Mouse (Mus musculus): Measurements from ENCODE around the gene Brd7. TPM values are rescaled to one million over a fixed set of nuclear protein-coding genes. Genes with fewer than 3 reads are reported as not detected.

The Brd7 gene
- total RNA-seq, 2 experiments from 2014 or later, result 68.0 to 78.8 TPM

DNA sequence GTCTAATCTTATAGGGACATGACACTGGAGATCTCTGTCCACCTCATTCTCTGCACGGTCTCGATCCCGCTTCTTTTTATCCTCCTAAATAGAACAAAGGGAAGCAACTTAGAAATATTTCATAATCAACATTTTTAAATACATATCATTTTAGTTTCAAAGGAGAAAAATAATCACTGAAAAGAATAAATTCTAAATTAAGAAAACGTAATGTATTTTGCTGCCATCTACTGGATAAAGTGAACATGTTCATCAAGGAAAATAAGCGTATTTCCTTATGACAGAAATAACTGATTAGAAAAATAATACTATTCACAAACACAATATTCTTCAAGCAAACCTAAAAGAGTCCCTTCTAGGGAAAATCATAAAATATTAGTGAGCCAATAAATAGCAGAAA lies 4.0 kb downstream of the Brd7 start:
- DNase-seq, result no peak

DNA sequence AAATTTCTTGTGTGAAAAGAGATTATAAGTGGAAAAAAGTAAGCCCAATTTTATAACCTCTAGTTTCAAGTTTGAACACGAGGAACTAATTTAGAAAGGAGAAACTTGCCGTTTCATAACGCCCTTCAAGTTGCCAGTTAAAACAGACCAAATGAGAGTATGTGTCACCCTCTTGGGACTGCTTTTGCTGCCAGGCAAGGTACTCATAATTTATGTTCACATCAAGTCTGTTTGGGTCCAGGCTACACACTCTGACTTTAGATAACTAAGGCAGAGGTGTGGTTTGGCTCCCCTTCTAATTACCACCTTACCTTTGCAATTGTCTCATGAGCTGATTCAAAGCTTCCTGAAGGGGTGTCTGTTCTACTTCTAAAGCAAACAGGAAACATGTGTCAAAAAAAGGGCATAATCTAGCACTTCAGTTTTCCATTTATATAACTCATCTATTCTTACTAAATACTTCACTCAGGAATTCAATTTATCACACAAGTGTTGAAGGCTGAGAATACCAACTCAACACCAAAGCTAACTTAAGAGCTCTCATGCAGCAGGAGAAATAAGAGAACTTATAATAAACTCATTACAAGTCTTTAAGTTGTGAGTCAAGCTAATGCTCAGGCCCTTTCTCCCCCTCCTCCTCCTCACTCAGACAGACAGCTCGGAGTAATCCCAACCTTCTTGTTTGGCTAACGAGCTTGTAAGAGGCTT lies 4.6 kb downstream of the Brd7 start:
- intact Hi-C loops (cut with DNase I), result no loop called here
- no peak for DNase-seq

More for the DNA sequence above, 4.0 kb downstream of the Brd7 start:
- intact Hi-C loops (cut with DNase I), result no loop called here

DNA sequence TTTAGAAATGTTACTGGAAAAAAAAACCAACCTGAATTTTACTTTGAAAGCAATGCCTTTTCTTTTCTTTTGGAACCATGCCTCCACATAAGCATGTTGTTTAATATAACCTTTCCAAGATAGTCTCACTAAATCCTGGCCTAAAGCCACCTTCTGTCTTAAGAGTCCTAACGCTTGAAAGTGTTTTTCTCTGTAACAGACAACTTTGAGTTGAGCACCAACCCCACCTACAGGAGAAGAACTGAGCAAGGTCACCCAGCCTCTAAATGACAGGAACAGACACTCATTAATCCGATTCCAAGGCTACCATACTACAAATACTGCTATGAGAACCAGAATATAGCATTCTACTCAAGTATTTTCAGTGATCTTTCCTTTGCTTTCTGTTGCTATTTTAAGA lies 12.9 kb downstream of the Brd7 start:
- intact Hi-C loops (cut with DNase I), result no loop called here
- peak in 1 of 2 experiments; percentile 18 for DNase-seq

DNA sequence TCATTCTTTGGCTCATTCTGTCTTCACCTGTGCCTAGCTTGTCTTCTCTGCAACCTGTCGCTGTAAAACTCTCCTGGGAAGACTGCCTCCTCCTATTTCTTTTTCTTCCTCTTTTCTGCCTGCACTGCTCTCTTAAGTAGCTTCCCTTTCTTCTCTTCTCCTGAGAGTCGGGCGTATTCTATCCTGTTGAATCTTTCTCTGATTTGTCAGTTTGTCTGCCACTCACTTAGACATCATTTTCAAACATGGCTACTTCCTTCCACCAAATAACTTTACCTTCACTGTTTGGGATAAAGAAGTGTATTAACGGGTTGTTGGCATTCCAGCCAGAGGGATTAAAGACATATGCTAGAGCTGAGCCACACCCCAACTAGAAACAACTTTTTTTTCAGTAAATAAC lies 20.0 kb downstream of the Brd7 start:
- intact Hi-C loops (cut with DNase I), result no loop called here

DNA sequence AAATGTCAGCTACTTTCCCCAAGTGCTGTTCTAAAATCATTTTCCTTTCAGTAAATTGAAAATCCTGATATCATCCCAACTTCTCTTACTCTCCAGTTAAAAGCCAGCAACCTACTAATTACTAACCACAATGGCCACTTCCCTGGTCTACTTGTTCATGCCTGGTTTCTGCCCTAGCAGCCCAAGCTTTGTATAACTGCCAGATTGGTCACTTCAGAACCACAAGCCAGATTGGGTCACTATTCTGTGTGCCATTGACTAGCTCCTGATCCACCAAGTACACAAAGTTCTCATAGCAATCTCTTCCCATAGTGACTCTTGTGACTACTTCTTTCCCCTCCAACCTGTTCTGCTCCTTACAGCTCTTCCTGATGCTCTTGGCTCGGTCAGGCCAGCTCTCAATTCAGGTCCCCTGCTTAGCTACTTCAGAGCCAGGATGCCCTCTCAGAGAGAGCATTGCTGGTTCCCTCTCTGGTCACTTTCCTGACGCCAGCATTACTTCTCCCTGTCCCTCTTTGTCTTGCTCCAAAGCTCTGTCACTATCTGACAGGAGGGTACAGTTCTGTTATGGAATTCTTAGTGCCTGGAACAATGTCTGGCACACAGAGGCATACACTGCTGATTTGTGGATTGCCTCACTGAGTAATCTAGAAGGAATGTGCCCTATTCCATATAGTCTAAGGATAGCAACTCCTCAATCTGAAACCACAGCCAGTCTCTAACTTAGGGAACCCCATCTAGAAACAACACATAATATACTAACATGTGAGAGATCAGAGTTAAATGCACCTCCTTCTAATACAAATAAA lies 21.9 kb downstream of the Brd7 start:
- intact Hi-C loops (cut with DNase I), result loop anchor here (5.0 kb wide), 1 partner anchor 608 kb away; no protein-coding TSS in a partner anchor
- no peak for DNase-seq

More for the DNA sequence above, 20.0 kb downstream of the Brd7 start:
- DNase-seq, result no peak

DNA sequence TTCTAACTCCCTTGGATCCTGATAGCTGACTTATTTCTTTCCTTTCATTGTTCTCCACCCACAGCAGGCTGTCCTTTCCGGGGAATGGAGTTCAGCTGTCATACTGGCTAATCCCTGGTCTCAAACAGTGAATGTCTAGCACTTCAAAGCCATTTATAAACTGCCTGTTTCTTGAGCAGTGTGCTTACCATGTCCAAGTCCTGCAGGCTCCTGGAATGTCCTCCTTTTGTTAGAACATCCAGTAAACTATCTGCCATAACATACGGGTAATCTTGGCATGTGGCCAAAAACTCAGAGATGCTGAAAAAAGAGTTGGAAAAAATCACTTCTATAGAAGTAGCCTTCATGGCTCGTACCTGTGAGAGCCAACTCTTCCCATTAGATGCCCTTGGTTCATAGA lies 22.8 kb downstream of the Brd7 start:
- intact Hi-C loops (cut with DNase I), result loop anchor here (5.0 kb wide), 1 partner anchor 607 kb away; no protein-coding TSS in a partner anchor
- DNase-seq, result peak in 1 of 2 experiments; percentile 35

DNA sequence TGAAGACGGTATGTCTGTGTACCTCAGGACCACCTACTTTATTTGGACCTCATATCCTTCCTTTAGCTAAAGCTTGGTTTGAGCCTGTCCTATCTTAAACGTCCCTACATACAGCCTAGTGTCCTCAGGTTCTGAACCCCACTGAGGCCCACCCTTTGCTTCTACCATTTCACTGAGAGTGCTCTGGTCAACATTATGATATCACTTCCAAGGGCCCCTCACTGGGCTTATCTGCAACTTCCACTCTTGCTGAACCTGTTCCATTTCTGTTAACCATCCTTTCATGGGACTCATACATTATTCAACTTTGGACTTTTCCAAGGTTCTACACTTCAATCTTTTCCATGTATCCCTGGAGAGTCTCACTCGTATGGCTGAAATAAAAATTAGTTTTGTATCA lies 27.0 kb downstream of the Brd7 start:
- intact Hi-C loops (cut with DNase I), result loop anchor here (5.0 kb wide), 1 partner anchor 603 kb away; no protein-coding TSS in a partner anchor
- DNase-seq, result no peak

DNA sequence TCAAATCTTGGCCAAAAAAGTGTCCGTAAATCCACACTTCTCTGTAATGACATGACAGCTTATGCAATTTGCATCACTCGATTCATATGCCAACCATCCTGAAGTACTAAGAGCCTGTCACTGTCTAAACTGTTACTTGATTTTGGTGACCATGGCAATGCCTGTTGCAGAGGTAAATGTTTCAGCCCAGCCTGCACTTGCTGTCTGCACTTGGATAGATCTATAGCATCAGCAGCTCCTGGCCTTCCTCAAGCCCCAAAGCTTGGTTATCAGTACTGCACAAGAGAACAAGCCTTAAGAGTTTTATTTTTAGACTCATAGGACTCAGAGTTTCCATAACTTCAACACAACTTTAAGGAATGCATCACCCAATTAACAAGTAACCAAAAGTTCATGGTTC lies 27.6 kb downstream of the Brd7 start:
- no peak for DNase-seq
- intact Hi-C loops (cut with DNase I), result no loop called here

DNA sequence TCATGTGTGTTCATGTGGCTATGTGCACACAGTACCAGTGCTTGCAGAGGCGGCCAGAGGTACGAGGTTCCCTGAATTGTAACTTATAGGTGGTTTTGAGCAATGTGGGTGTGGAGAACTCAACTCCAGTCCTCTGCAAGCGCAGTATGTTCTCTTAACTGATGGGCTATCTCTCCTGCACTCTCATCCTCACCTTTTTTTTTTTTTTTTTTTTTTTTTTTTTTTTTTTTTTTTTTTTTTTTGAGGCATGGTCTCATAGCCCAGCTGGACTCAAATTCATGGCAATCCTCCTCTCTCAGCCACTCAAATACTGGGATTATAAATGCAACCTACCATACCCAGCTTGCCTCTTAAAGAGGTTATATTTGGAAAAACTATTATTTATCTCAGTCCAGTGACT lies 31.2 kb downstream of the Brd7 start:
- intact Hi-C loops (cut with DNase I), result no loop called here
- DNase-seq, result no peak

DNA sequence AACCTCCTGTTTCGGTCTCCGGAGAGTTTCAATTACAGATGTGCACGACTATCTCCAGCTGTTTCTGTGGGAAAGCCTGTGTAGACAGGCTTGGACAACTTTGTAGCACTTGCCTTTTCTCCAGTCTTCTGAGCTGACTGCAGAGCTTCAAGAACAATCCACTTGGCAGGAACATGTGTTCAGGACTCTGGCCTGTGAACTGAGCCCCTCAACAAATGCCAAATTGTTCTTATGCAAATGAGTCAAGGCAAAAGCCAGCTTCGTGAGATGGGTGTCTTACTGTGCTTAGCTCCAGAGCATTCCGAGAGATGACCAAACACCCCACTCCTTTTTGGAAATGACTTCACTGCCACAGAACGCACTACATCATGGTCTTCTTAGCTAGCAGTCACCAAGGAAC lies 33.3 kb downstream of the Brd7 start:
- intact Hi-C loops (cut with DNase I), result no loop called here
- DNase-seq, result peak; percentile 43 to 50

DNA sequence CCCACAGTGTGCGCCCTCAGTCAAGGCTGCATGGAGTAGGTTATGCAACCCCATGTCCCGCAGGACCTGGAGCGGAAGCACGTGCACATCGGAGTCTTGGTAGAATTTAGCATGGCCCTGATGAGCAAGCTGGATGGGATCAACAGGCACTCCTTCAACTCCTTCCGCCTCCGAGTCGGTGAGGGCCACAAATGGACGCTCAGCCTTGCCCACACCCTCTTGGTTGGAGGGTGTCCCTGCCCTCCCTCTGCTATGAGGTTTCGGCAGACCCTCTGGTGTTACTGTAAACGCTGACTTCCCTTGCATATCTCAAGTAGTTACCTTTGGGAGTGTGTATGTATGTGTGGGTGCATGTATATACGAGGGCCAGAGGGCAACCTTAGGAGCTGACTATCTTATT lies 35.7 kb downstream of the Brd7 start:
- no peak for DNase-seq
- intact Hi-C loops (cut with DNase I), result no loop called here

DNA sequence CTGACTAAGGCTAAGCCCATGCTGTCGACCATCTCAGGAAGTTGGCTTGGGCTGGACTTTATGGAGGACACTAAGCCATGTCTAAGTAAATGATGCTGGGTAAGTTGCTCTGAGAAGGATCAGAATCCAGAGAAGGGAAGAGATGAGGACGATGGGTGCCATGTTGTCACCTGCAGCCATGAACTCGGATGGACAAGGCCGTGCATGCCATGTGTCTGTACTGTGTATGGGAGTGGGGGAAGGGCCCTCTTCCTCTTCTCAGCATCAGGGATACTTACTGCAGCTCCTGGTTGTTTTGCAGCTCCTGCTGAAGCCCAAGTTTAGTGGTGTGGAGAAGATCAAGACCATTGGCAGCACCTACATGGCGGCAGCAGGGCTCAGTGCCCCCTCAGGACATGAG lies 36.2 kb downstream of the Brd7 start:
- DNase-seq, result no peak
- intact Hi-C loops (cut with DNase I), result no loop called here

DNA sequence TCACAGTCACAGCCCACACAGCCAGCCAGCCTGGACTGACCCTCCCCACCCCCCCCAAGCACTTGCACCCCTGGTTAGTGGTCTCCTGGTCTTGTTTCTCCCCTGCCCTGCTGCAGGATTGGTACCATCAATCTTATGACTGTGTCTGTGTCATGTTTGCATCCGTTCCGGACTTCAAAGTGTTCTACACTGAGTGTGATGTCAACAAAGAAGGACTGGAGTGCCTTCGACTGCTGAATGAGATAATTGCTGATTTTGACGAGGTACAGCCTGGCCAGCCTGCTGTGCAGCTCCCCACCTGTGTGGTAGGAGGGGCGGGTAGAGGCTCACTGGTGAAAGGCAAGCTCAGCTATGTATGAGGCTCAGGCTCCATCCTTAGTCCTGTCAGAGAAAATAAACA lies 36.7 kb downstream of the Brd7 start:
- intact Hi-C loops (cut with DNase I), result no loop called here
- no peak for DNase-seq

DNA sequence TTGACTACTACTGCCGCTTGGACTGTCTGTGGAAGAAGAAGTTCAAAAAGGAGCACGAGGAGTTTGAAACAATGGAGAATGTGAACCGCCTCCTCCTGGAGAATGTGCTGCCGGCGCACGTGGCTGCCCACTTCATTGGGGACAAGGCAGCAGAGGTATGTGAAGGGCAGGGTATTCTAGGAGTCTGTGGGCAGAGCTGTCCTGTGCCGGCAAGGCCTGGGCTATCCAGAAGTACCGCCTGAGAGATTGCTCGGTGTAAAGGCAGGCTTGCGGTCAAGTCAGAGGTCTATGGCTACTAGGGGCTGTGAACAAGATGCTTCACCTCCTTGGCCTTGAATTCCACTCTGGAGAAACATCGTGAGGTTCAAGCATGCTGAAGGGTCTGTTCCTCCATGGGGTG lies 37.2 kb downstream of the Brd7 start:
- intact Hi-C loops (cut with DNase I), result no loop called here
- DNase-seq, result no peak

DNA sequence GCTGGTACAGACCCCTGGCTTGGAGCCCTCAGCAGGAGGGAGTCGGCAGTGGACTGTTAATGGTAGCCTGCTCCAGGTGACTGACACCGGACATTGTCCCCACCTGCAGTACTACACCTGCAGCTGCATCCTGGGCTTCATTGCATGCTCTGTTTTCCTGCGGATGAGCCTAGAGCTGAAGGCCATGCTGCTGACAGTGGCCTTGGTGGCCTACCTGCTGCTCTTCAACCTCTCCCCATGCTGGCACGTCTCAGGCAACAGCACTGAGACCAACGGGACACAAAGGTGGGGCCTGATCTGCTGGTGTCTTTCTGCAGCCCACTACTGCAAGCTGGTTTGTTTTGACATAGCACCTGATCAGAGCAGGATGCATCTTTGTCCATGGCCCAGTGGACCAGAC lies 38.5 kb downstream of the Brd7 start:
- no peak for DNase-seq
- intact Hi-C loops (cut with DNase I), result no loop called here

DNA sequence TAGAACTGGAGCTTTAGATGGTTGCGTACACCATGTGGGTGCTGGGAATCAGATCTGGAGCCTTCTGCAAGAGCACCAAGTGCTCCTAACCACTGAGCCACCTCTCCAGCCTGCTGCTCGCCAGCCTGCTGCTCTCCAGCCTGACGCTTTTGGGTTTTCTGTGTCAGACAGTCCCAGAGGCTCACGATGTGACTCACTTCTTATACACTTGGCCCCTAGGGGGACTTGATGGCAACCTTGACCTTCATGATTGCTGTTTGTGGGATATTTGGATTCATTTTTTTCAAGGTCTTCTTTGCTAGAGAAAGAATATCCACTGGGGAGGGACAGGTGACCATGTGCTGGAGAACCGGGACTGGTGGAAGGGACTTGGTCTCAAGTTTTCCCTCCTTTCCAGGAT lies 40.6 kb downstream of the Brd7 start:
- DNase-seq, result no peak
- intact Hi-C loops (cut with DNase I), result no loop called here

DNA sequence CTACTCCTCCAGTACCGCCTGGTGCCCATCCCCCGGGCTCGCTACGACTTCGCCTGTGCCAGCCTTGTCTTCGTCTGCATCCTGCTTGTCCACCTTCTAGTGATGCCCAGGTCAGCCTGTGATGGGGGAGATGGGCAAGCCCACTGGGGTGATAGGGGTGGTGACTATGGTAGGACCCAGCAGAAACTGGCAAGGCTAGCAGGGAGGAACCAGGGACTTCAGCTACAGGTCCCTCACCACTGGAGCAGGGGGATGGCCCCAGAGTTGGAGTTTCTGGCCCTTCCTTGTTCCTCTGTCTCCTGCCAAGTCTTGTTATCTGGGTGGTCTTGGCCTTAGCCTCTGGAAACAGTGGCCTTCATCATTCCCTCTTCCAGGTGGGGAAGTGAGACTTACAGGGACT lies 41.9 kb downstream of the Brd7 start:
- intact Hi-C loops (cut with DNase I), result no loop called here
- DNase-seq, result no peak

DNA sequence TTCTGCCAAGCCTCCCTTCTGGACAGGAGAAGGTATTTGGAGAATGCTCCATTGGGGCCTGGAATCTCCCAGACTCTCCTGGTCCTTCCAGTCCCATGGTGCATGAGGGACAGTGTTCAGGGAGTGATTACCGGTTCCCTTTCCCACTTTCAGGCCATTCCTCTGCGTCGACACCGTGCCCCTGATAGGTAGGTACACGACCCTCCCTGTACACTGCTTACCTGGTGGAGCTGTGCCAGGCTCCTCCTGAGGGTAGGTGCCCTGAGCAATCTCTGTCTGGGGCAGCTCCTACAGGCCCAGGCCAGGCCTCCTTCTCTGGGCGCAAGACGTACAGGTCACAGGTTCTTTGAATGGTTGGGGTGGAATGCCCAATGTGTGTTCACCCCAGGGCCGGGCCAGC lies 43.8 kb downstream of the Brd7 start:
- intact Hi-C loops (cut with DNase I), result no loop called here
- no peak for DNase-seq

DNA sequence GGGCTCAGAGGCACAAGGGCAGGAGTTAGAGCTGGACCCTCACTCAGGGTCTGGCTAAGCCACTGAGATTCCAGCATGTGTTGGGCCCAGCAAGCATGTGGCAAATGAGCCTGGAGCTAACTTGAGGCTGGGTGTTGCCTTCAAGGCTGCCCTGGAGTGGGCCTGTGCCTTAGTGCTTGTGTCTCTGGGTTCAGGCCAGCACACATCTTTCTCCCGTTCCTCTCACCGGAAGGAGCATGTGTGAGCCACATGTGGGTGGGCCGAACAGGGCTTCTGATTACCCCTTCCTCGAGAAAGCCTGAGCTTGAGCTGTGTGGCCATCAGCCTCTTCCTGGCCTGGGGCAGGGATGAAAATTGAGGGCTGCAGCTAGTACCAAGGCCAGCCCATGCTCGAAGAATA lies 44.7 kb downstream of the Brd7 start:
- no peak for DNase-seq
- intact Hi-C loops (cut with DNase I), result no loop called here

DNA sequence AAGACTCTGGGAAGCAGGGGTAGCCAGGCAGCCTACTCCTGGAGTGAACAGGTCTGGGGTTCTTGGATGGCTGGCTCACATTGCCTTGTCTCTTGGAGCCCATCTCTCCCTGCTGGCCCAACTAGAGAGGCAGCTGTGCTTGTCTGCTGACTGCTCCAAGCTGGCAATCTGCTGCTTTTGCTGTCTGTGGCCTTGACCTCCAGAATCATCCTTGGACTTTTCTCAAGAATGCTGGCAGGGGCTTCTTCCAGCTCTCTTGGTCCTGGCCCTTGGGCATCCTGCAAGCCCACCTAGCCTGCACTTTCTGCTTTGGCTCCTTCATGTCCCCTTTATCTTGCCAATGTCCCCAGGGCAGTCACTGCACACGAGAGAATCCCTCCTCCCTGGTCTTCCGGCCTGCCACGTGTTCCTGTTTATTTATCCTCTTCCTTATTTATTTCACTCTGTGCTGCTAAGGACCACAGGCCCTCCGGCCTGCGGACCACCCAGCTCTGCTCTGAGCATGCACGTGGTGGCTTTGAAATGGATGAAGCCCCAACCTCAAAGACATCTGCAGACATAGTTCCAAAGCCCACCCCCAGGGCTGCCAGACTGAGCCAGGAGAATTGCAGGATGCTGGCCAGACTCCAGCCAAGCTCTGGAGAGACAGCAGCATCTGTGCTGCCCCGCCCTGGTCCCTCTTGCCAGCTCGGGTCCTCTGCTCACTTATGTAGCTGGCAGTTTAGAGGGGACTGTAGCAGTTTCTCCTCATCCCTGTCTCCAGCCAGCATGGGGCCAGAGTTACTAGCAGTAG lies 45.7 kb downstream of the Brd7 start:
- DNase-seq, result peak; percentile 66 to 77
- intact Hi-C loops (cut with DNase I), result no loop called here

DNA sequence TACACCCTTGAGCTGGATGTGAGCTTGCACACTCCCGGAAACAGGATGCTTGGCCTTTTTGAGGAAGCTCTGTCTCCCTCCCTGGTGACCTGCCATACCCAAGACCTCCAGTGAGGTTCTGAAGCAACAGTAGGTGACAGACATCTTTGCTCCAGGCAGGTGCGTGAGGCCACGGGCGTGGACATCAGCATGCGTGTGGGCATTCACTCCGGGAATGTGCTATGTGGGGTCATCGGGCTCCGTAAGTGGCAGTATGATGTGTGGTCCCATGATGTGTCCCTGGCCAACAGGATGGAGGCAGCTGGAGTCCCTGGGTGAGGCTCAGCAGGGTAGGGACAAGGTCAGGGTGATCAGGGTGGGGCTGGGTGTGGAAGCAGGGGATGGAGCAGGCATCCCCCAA lies 46.7 kb downstream of the Brd7 start:
- intact Hi-C loops (cut with DNase I), result no loop called here
- DNase-seq, result no peak
